Mouse (Mus musculus) cortical plate, adult 2 months (tissue): ENCODE measurements around the gene Smarcc2. TPM values are rescaled to one million over a fixed set of nuclear protein-coding genes. Genes with fewer than 3 reads are reported as not detected.

Experiments
- H3K27ac ChIP-seq: fragments of 200-500 bp; 2 replicates; pipeline ENCODE4 v1.5.1; 2012; ENCODE audit warnings: low read length, control low read depth, inconsistent platforms; ENCODE audit not compliant: insufficient read depth
- H3K4me1 ChIP-seq: fragments of 200-500 bp; 2 replicates; pipeline ENCODE4 v1.6.1; 2011; ENCODE audit warnings: low read length; ENCODE audit not compliant: control insufficient read depth, insufficient read depth
- H3K4me3 ChIP-seq: fragments of 200-500 bp; 2 replicates; pipeline ENCODE4 v1.5.1; 2011; ENCODE audit warnings: mild to moderate bottlenecking, low read length, control low read depth; ENCODE audit not compliant: insufficient read depth
- CTCF ChIP-seq: fragments of 200-500 bp; IDR thresholded peaks from 2 replicates; pipeline ENCODE4 v1.5.1; 2011; ENCODE audit warnings: mild to moderate bottlenecking, control low read depth, low read length; ENCODE audit not compliant: insufficient read depth; ENCODE audit errors: extremely low read depth
- POLR2A ChIP-seq: fragments of 200-500 bp; IDR thresholded peaks from 2 replicates; pipeline ENCODE4 v1.6.1; 2011; ENCODE audit warnings: mild to moderate bottlenecking, low read length, control low read depth; ENCODE audit not compliant: insufficient read depth; ENCODE audit errors: extremely low read depth
- polyA plus RNA-seq: library from polyadenylated mRNA; depleted of rRNA; stranded (reverse); fragments of >200 nt; gene quantifications from 2 replicates; pipeline ENCODE4 v1.2.3, GENCODE M21; 2012

Gene Smarcc2
- polyA plus RNA-seq, 1 experiment, result 209 TPM

DNA sequence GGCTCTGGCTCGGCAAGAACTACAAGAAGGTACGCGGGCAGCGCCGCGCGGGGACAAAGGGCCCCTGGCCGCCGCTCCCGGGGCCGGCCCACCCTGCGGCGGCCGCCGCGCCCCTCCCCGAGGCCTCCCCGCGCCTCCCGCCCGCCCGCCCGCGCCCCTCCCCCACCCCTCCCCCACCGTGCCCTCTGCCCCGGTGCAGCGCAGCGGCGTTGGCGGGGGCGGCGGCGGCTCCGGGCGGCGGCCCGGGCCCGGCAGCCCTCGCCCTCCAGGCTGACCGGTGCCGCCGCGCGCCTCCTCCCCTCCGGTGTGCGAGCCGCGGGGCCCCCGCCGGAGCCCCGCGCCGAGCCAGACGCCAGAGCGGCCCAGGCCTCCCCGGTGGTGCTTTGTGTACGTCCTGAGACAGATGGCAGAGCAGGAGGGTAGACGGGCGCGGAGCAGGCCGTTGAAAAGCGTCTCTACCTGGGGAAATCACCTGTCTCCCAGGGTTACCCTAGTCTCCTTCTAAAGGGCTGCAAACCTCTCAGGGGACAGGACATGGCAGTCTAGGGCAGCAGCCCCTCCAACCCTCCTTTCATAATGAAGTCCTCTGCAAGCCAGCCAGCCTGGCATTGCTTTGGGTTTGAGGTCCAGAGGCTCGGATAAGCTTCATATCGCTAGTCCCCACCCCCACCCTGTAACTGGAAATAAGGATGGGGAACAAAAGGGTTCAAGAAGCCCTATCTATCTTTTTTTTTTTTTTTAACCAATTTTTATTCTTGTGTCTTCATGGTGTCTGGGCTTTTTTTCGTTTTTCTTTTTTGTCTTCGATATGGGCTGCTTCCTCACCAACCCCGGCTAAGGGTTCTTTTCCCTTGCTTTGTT lies 591 bp downstream of the Smarcc2 start:
- H3K4me1 ChIP-seq, result peaks cover 8% of the 10 kb centered on the region; the same call in 1 of the 2 replicates
- peak overlapping the region; percentile 86 for H3K4me3 ChIP-seq
- TF ChIP-seq CTCF, result no peak
- TF ChIP-seq POLR2A, result no peak
- H3K27ac ChIP-seq, result peak overlapping the region; percentile 80

DNA sequence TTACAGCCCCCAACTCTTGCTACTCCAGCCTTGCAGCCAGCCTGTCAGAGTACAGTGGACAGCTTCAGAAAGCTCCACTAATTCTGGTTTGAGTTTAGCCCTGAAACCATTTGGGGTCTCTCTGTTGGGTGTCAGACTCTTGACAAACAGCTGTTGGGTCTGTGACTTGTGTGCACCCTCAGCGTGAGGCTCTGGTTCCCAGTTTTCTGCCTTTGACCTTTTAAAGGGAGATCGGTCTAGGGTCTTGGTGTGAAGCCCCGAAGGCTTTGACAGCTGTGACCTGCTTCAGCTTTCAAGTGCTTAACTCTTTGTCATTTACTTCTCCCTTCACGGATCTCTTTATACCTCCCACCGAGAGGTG lies 1.2 kb downstream of the Smarcc2 start:
- no peak overlapping the region for H3K27ac ChIP-seq
- TF ChIP-seq POLR2A (no peak), CTCF (no peak)
- peak overlapping the region; percentile 86 for H3K4me3 ChIP-seq
- H3K4me1 ChIP-seq, result peaks cover 6% of the 10 kb centered on the region; the same call in 1 of the 2 replicates

DNA sequence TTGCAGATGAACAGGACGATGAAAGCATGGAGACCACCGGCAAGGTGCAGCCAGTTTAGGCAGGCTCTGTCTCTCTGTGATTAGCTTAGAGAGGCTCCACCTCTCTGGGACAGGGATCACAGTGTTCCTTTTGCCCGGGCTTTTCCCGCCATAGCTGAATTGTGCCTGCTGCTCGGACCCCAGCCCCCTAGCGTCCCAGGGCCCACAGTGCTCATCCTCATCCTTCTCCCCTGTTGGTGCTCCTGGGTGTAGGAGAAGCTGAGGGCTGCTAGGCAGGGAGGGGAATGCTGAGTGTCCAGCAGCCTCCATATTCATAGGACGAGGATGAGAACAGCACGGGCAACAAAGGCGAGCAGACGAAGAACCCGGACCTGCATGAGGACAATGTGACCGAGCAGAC lies 15.3 kb downstream of the Smarcc2 start:
- TF ChIP-seq CTCF (no peak), POLR2A (no peak)
- no peaks in the 10 kb centered on the region for H3K4me1 ChIP-seq
- no peak overlapping the region for H3K27ac ChIP-seq
- no peak overlapping the region for H3K4me3 ChIP-seq

DNA sequence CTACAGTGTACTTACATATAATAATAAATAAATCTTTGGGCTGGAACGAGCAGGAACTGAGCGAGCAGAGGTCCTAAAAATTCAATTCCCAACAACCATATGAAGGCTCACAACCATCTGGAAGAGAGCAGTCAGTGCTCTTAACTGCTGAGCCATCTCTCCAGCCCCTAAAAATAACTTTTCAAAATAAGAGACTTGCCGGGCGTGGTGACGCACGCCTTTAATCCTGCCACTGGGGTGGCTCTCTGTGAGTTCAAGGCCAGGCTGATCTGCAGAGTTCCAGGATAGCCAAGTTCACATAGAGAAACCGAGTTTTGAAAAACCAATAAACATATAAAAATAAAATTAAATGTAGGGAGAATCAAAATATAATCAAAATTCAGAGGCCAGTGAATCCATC lies 27.3 kb downstream of the Smarcc2 start:
- Histone ChIP-seq H3K27ac (no peak overlapping the region), H3K4me1 (no peaks in the 10 kb centered on the region; the same call in 1 of the 2 replicates), H3K4me3 (no peak overlapping the region)
- TF ChIP-seq POLR2A, result no peak
- TF ChIP-seq CTCF, result no peak

DNA sequence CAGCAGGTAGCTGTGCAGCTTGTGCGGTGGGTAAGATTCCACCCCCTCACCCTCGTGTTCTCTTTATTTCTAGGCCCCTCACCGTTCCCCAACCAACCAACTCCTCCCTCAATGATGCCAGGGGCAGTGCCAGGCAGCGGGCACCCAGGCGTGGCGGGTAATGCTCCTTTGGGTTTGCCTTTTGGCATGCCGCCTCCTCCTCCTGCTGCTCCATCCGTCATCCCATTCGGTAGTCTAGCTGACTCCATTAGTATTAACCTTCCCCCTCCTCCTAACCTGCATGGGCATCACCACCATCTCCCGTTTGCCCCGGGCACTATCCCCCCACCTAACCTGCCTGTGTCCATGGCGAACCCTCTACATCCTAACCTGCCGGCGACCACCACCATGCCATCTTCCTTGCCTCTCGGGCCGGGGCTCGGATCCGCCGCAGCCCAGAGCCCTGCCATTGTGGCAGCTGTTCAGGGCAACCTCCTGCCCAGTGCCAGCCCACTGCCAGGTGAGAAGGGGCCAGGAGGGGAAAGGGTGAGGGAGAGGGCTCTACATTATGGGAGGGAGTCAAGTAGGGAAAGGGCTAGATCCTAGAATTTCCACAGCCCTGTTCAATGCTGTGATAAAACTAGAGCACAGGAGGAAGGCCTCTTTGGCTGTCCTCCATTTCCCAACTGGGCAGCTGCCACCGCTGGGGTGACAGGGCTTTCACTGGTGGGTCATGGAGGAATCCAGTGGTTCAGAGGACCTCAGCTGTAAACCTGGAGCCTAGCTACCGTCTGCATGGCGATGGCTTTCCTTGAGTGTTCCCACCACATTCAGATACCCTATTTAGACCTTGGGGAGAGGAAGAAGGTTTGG lies 29.0 kb downstream of the Smarcc2 start:
- TF ChIP-seq CTCF (no peak), POLR2A (no peak)
- no peak overlapping the region for H3K27ac ChIP-seq
- H3K4me1 ChIP-seq, result peaks cover 2% of the 10 kb centered on the region
- H3K4me3 ChIP-seq, result no peak overlapping the region

DNA sequence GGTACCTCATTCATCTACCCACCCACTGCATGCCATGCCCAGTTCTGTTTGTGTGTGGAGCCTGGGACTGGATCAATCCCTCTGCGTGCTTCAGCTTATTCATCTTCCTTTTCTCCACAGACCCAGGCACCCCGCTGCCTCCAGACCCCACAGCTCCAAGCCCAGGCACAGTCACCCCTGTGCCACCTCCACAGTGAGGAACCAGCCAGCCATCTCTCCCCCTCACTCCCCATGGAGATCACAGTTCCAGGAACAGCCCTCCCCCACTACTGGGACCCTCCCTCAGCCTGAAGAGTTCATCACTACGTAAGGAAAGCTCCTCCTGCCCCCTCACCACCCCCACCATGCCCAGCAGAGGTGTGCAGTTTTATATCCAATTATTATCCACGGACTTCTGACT lies 29.7 kb downstream of the Smarcc2 start:
- Histone ChIP-seq H3K27ac (no peak overlapping the region; the same call in 1 of the 2 replicates), H3K4me3 (no peak overlapping the region), H3K4me1 (peaks cover 2% of the 10 kb centered on the region)
- TF ChIP-seq CTCF (no peak), POLR2A (no peak)

DNA sequence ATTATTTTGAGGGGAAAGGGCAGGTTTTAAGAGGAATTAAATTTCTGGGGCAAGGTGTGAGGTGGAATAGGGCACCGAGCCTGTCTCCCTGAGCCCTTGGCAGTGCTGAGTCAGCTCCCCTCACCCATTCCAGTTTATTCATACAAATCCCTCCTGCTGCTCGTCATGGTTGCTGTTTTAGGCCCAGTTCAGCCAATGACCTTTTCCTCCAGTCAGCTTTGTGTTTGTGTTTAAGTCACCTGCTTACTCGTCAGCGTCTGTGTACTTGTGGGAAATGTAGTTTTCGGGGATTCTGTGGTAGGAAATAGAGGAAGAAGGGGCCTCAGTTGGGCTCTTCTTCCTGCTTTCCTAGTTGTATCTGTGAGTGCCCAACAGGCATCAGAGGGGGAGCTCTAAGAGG lies 30.3 kb downstream of the Smarcc2 start:
- H3K4me3 ChIP-seq, result no peak overlapping the region
- peaks cover 2% of the 10 kb centered on the region for H3K4me1 ChIP-seq
- H3K27ac ChIP-seq, result no peak overlapping the region
- TF ChIP-seq POLR2A (no peak), CTCF (no peak)

DNA sequence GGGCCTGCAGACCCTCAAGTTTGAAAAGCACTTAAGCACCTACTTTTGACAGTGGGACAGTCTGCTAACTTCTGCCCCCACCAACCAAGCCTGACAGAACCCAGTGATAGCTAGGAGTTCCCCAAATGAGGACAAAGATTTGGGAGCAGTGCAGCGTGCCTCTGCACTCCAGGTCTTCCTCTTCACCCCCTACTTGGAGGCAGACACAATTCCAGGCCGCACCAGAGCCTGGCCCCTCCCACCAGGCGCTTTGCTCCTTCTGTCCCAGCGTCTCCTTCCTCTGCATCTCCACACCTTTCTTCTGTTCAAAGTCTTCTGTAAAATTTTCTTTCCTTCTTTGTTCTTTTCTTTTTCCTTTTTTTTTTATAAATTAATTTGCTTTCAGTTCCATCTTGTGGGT lies 30.7 kb downstream of the Smarcc2 start:
- peaks cover 2% of the 10 kb centered on the region for H3K4me1 ChIP-seq
- no peak overlapping the region for H3K27ac ChIP-seq
- TF ChIP-seq CTCF (no peak), POLR2A (no peak)
- no peak overlapping the region for H3K4me3 ChIP-seq

DNA sequence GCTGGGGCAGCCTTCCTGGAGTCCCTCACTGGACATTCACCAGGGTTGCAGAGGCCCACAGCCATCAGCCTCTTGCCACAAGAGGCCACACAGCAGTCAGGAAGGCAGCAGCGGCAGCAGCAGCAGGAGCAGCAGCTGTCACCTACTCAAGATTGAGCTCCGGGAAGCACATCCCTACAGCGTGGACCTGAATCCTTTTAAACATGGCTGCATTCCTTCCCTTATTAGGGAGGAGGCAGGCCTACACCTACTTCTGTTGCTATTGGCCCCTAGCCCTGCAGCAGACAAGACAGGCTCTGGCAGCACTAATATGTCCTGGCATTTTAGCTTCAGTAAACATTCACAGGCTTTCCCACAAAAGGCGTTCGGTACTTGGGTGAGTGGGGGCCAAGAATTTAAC lies 31.2 kb downstream of the Smarcc2 start:
- peaks cover 2% of the 10 kb centered on the region for H3K4me1 ChIP-seq
- no peak for TF ChIP-seq CTCF
- no peak for TF ChIP-seq POLR2A
- H3K4me3 ChIP-seq, result no peak overlapping the region
- H3K27ac ChIP-seq, result no peak overlapping the region

DNA sequence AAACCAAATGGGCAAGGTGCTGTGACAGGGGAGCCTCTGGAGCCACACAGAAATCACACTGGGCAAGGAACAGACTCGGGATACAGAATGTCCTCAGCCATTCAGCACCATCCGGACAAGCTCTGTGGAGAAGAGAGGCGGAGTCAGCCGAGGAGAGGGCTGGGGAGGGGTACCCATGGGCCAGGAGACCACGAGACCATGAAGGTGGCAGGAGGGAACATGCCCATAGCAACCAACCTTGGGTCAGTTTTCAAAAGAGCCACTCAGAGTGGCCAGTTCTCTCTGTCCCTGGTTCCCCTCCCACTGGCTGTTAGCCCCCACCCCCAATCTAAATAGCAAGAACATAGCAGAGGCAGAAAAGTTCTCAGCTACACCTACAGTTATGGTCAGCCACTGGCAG lies 31.9 kb downstream of the Smarcc2 start:
- TF ChIP-seq CTCF (no peak), POLR2A (no peak)
- H3K4me3 ChIP-seq, result peak overlapping the region; percentile 76; the same call in 1 of the 2 replicates
- peaks cover 2% of the 10 kb centered on the region for H3K4me1 ChIP-seq
- H3K27ac ChIP-seq, result no peak overlapping the region
